ENCODE assay signal across 23 mouse cellular contexts in genomic region chr1:54480491-54480890, GRCm38 (mm10). TPM values are rescaled to one million over a fixed set of nuclear protein-coding genes. Genes with fewer than 3 reads are reported as not detected.
DNase-seq lines count a peak whose midpoint lies in the region; ATAC-seq and TF ChIP-seq lines count a peak whose summit lies in the region.
"Had no signal": no experiment of that assay in that cellular context is flagged by ENCODE, and none has a peak within 500 bp of the region (broad histone marks: within the 10 kb centered on the region; RNA-seq: fewer than 3 reads in every experiment).

No protein-coding gene starts in this region.

- H3K4me1 ChIP-seq in midbrain, embryonic 11.5 days (ENCODE audit: control insufficient read depth, insufficient read depth, low read length) = no peaks in the 10 kb centered on the region
- no peaks in the 10 kb centered on the region for H3K4me1 ChIP-seq in midbrain, embryonic 16.5 days (ENCODE audit: control insufficient read depth, insufficient read depth, low read length)
- no peaks in the 10 kb centered on the region for H3K4me1 ChIP-seq in ES-Bruce4 (ENCODE audit: control insufficient read depth, insufficient read depth, low read length)
- H3K4me1 ChIP-seq in forebrain, embryonic 10.5 days = peaks cover 3% of the 10 kb centered on the region; the same call in 1 of the 2 replicates
- H3K4me1 ChIP-seq in heart, embryonic 10.5 days = no peaks in the 10 kb centered on the region
- H3K4me1 ChIP-seq: embryonic facial prominence, embryonic 10.5 days; embryonic facial prominence, embryonic 12.5 days had no signal

- 93% methylated on average over 12 of the region's 12 CpGs for WGBS in midbrain, embryonic 11.5 days
- 95% methylated on average over 12 of the region's 12 CpGs for WGBS in midbrain, embryonic 16.5 days
- WGBS in forebrain, embryonic 10.5 days = 95% methylated on average over 12 of the region's 12 CpGs
- WGBS in heart, embryonic 10.5 days = 90% methylated on average over 12 of the region's 12 CpGs

- no peaks in the 10 kb centered on the region for H3K27me3 ChIP-seq in midbrain, embryonic 11.5 days (ENCODE audit: control insufficient read depth, insufficient read depth, low read length)
- H3K27me3 ChIP-seq in midbrain, embryonic 16.5 days (ENCODE audit: control insufficient read depth, insufficient read depth, low read depth, low read length) = no peaks in the 10 kb centered on the region
- no peaks in the 10 kb centered on the region for H3K27me3 ChIP-seq in ES-Bruce4 (ENCODE audit: control insufficient read depth, insufficient read depth, low read length, poor library complexity, severe bottlenecking)
- H3K27me3 ChIP-seq in forebrain, embryonic 10.5 days (ENCODE audit: poor library complexity, severe bottlenecking) = no peaks in the 10 kb centered on the region
- H3K27me3 ChIP-seq in heart, embryonic 10.5 days (ENCODE audit: insufficient read depth, poor library complexity, severe bottlenecking) = no peaks in the 10 kb centered on the region
- H3K27me3 ChIP-seq: embryonic facial prominence, embryonic 12.5 days; forebrain, embryonic 12.5 days; Patski had no signal

- no peak for TF ChIP-seq EP300 in ES-Bruce4 (IDR thresholded peaks at IDR 0.05; ENCODE audit: insufficient read depth, low read depth, low read length)

- H3K4me2 ChIP-seq in midbrain, embryonic 11.5 days = no peak overlapping the region
- no peak overlapping the region for H3K4me2 ChIP-seq in midbrain, embryonic 16.5 days (ENCODE audit: low read length)
- H3K4me2 ChIP-seq: embryonic facial prominence, embryonic 12.5 days; forebrain, embryonic 12.5 days had no signal

- H3K36me3 ChIP-seq in midbrain, embryonic 11.5 days (ENCODE audit: control insufficient read depth, insufficient read depth, low read length) = peaks cover 4% of the 10 kb centered on the region; the same call in 1 of the 2 replicates
- H3K36me3 ChIP-seq in midbrain, embryonic 16.5 days (ENCODE audit: control insufficient read depth, insufficient read depth, low read length) = peaks cover 27% of the 10 kb centered on the region
- H3K36me3 ChIP-seq in ES-Bruce4 (ENCODE audit: control insufficient read depth, insufficient read depth, low read length, poor library complexity, severe bottlenecking) = peaks cover 3% of the 10 kb centered on the region; the same call in 1 of the 2 replicates
- H3K36me3 ChIP-seq in forebrain, embryonic 10.5 days (replicated peaks) = peaks cover 37% of the 10 kb centered on the region
- H3K36me3 ChIP-seq in heart, embryonic 10.5 days = peaks cover 3% of the 10 kb centered on the region; the same call in 1 of the 2 replicates
- H3K36me3 ChIP-seq: G1E had no signal

- H3K9ac ChIP-seq in midbrain, embryonic 11.5 days (ENCODE audit: low read length) = no peak overlapping the region
- no peak overlapping the region for H3K9ac ChIP-seq in midbrain, embryonic 16.5 days (ENCODE audit: low read depth, low read length)
- no peak overlapping the region for H3K9ac ChIP-seq in ES-Bruce4 (ENCODE audit: low read depth, poor library complexity, severe bottlenecking)
- H3K9ac ChIP-seq: embryonic facial prominence, embryonic 12.5 days; forebrain, embryonic 12.5 days had no signal

- ATAC-seq in midbrain, embryonic 11.5 days (ENCODE audit: low FRiP score) = no peak
- no peak for ATAC-seq in midbrain, embryonic 16.5 days
- ATAC-seq: activated CD4-positive, CD25-positive, alpha-beta regulatory T cell, adult 4 months; forebrain, embryonic 14.5 days; forebrain, embryonic 16.5 days; Patski had no signal

- TF ChIP-seq POLR2A in ES-Bruce4 (IDR thresholded peaks at IDR 0.05; ENCODE audit: insufficient read depth, low read length) = no peak

- peak; percentile 53 for DNase-seq in midbrain, embryonic 11.5 days (ENCODE audit: low spot score, missing footprints)
- peak; percentile 54 for DNase-seq in R1 (ENCODE audit: low read depth, low spot score)
- DNase-seq in forebrain, embryonic 10.5 days (ENCODE audit: extremely low spot score, low spot score) = no peak
- DNase-seq in lung, adult 18-20 months = no peak
- no peak for DNase-seq in heart, embryonic 10.5 days (ENCODE audit: low spot score)
- DNase-seq: adrenal gland, adult 8-10 months; adrenal gland, postnatal 14 days; adrenal gland, postnatal 36 days; cerebellum, adult 11-12 months; cerebellum, adult 2 months; cerebellum, adult 9-10 months; cerebellum, postnatal 10 days; cerebellum, postnatal 25 days had no signal

- H3K4me3 ChIP-seq in midbrain, embryonic 11.5 days (ENCODE audit: low read depth, low read length) = no peak overlapping the region
- no peak overlapping the region for H3K4me3 ChIP-seq in midbrain, embryonic 16.5 days (ENCODE audit: low read depth, low read length)
- no peak overlapping the region for H3K4me3 ChIP-seq in ES-Bruce4 (ENCODE audit: low read depth, low read length)
- no peak overlapping the region for H3K4me3 ChIP-seq in forebrain, embryonic 10.5 days
- no peak overlapping the region for H3K4me3 ChIP-seq in heart, embryonic 10.5 days
- H3K4me3 ChIP-seq: embryonic facial prominence, embryonic 10.5 days; embryonic facial prominence, embryonic 12.5 days; forebrain, embryonic 12.5 days had no signal

- peak; percentile 21 for TF ChIP-seq CTCF in ES-Bruce4 (IDR thresholded peaks at IDR 0.05; ENCODE audit: low read depth, low read length)

- H3K9me3 ChIP-seq in midbrain, embryonic 11.5 days (ENCODE audit: control insufficient read depth, low read length) = no peaks in the 10 kb centered on the region
- H3K9me3 ChIP-seq in midbrain, embryonic 16.5 days (replicated peaks; ENCODE audit: control insufficient read depth, low read length, poor library complexity, severe bottlenecking) = no peaks in the 10 kb centered on the region
- H3K9me3 ChIP-seq in ES-Bruce4 (replicated peaks; ENCODE audit: control insufficient read depth, insufficient read depth, low read length, poor library complexity, severe bottlenecking) = no peaks in the 10 kb centered on the region; the same call in 1 of the 2 replicates
- H3K9me3 ChIP-seq in forebrain, embryonic 10.5 days = no peaks in the 10 kb centered on the region
- H3K9me3 ChIP-seq in heart, embryonic 10.5 days = no peaks in the 10 kb centered on the region
- H3K9me3 ChIP-seq: embryonic facial prominence, embryonic 10.5 days; embryonic facial prominence, embryonic 12.5 days had no signal

- H3K27ac ChIP-seq in midbrain, embryonic 11.5 days (ENCODE audit: low read depth, low read length) = no peak overlapping the region
- no peak overlapping the region for H3K27ac ChIP-seq in midbrain, embryonic 16.5 days (ENCODE audit: low read length)
- no peak overlapping the region for H3K27ac ChIP-seq in ES-Bruce4 (ENCODE audit: insufficient read depth, low read length)
- H3K27ac ChIP-seq in forebrain, embryonic 10.5 days = no peak overlapping the region
- H3K27ac ChIP-seq in heart, embryonic 10.5 days = no peak overlapping the region
- H3K27ac ChIP-seq: embryonic facial prominence, embryonic 10.5 days; embryonic facial prominence, embryonic 12.5 days; forebrain, embryonic 12.5 days had no signal

RNA-seq across cellular contexts. Expression of gene Gtf3c3, which starts 41.7 kb away (rescaled TPM):
- 34.5 and 41.3 TPM in 2 replicates for polyA plus RNA-seq in midbrain, embryonic 11.5 days (2014; fragmentation: Nextera tagmentation; extraction: Ambion mirVana)
- polyA plus RNA-seq in midbrain, embryonic 16.5 days (2015; fragmentation: Nextera tagmentation; extraction: Ambion mirVana) = 24.4 and 25.8 TPM in 2 replicates
- polyA plus RNA-seq in ES-Bruce4 (2011; ENCODE audit: insufficient read depth, insufficient read length, low read depth, missing spikeins) = 42.4 and 47.2 TPM in 2 replicates
- polyA plus RNA-seq in forebrain, embryonic 10.5 days (2016; fragmentation: Nextera tagmentation; extraction: Ambion mirVana) = 31.9 and 33.0 TPM in 2 replicates
- 20.5 and 23.5 TPM in 2 replicates for polyA plus RNA-seq in heart, embryonic 10.5 days (2016; fragmentation: Nextera tagmentation; extraction: Ambion mirVana)

Comparison
In these comparisons a context has a peak if more than half of its experiments do, and no peak if none do; other contexts are left out.
1. DNase-seq: peak in midbrain, embryonic 11.5 days (single experiment) and R1 (single experiment); none in forebrain, embryonic 10.5 days (single experiment), lung, adult 18-20 months (0 of 2) and heart, embryonic 10.5 days (single experiment).